20 mouse cellular contexts compared by ENCODE assay signal in genomic region chr19:55461963-55462362, GRCm38 (mm10).
A peak's percentile ranks its signal among the peaks of the same experiment; 100 is the strongest.
DNase-seq lines count a peak whose midpoint lies in the region; ATAC-seq and TF ChIP-seq lines count a peak whose summit lies in the region.
"Had no signal": no experiment of that assay in that cellular context is flagged by ENCODE, and none has a peak within 500 bp of the region (broad histone marks: within the 10 kb centered on the region; RNA-seq: fewer than 3 reads in every experiment).

No protein-coding gene starts in this region.

- no peak for ATAC-seq in intestine, embryonic 14.5 days (replicated peaks; ENCODE audit: low FRiP score, low TSS enrichment, low read depth)
- no peak for ATAC-seq in intestine, postnatal 0 days
- ATAC-seq: activated CD4-positive, CD25-positive, alpha-beta regulatory T cell, adult 4 months; forebrain, embryonic 13.5 days; intestine, embryonic 16.5 days had no signal

- no peak overlapping the region for H3K9ac ChIP-seq in intestine, embryonic 14.5 days (ENCODE audit: low read length)
- no peak overlapping the region for H3K9ac ChIP-seq in intestine, postnatal 0 days (ENCODE audit: low read depth, low read length)
- H3K9ac ChIP-seq: embryonic facial prominence, embryonic 13.5 days; forebrain, embryonic 13.5 days; heart, embryonic 12.5 days; hindbrain, embryonic 14.5 days had no signal

- peak overlapping the region; percentile 28 for H3ac ChIP-seq in C2C12 (ENCODE audit: control insufficient read depth, insufficient read length, low read depth)

- no peaks in the 10 kb centered on the region for H3K36me3 ChIP-seq in intestine, embryonic 14.5 days (ENCODE audit: control insufficient read depth, insufficient read depth, low read length)
- H3K36me3 ChIP-seq in intestine, postnatal 0 days (ENCODE audit: control insufficient read depth, insufficient read depth): no peaks in the 10 kb centered on the region
- no peaks in the 10 kb centered on the region for H3K36me3 ChIP-seq in C2C12 (ENCODE audit: control insufficient read depth, insufficient read depth)
- H3K36me3 ChIP-seq: embryonic facial prominence, embryonic 13.5 days; heart, embryonic 12.5 days; hindbrain, embryonic 10.5 days had no signal

- H3K4me2 ChIP-seq in intestine, embryonic 14.5 days (ENCODE audit: low read length): no peak overlapping the region
- H3K4me2 ChIP-seq in intestine, postnatal 0 days (replicated peaks; ENCODE audit: low read depth): no peak overlapping the region
- H3K4me2 ChIP-seq: embryonic facial prominence, embryonic 13.5 days; forebrain, embryonic 13.5 days; heart, embryonic 12.5 days; hindbrain, embryonic 14.5 days had no signal

- no peaks in the 10 kb centered on the region for H3K9me3 ChIP-seq in intestine, embryonic 14.5 days (ENCODE audit: control insufficient read depth, low read length)
- no peaks in the 10 kb centered on the region for H3K9me3 ChIP-seq in intestine, postnatal 0 days (ENCODE audit: control insufficient read depth)
- H3K9me3 ChIP-seq: embryonic facial prominence, embryonic 13.5 days; forebrain, embryonic 13.5 days; heart, embryonic 12.5 days; hindbrain, embryonic 10.5 days had no signal

- WGBS in intestine, embryonic 14.5 days: 88% methylated on average over 12 of the region's 12 CpGs
- WGBS in intestine, postnatal 0 days: 89% methylated on average over 12 of the region's 12 CpGs

- no peaks in the 10 kb centered on the region for H3K4me1 ChIP-seq in intestine, embryonic 14.5 days (replicated peaks; ENCODE audit: control insufficient read depth, insufficient read depth, low read length)
- no peaks in the 10 kb centered on the region for H3K4me1 ChIP-seq in intestine, postnatal 0 days (replicated peaks; ENCODE audit: control insufficient read depth, insufficient read depth, low read length)

- H3K27me3 ChIP-seq in intestine, embryonic 14.5 days (replicated peaks; ENCODE audit: control insufficient read depth, insufficient read depth, low read length): no peaks in the 10 kb centered on the region
- no peaks in the 10 kb centered on the region for H3K27me3 ChIP-seq in intestine, postnatal 0 days (replicated peaks; ENCODE audit: control insufficient read depth, insufficient read depth, low read length)
- H3K27me3 ChIP-seq in C2C12 (ENCODE audit: control insufficient read depth, insufficient read depth, insufficient read length): no peaks in the 10 kb centered on the region
- H3K27me3 ChIP-seq: embryonic facial prominence, embryonic 13.5 days; heart, embryonic 12.5 days had no signal

- H3K79me3 ChIP-seq in C2C12 (ENCODE audit: low read depth): no peaks in the 10 kb centered on the region

- no peak overlapping the region for H3K4me3 ChIP-seq in intestine, embryonic 14.5 days (ENCODE audit: low read depth, low read length)
- H3K4me3 ChIP-seq in intestine, postnatal 0 days (ENCODE audit: low read depth, low read length): no peak overlapping the region
- H3K4me3 ChIP-seq in C2C12 (ENCODE audit: insufficient read depth, poor library complexity, severe bottlenecking): no peak overlapping the region
- H3K4me3 ChIP-seq: embryonic facial prominence, embryonic 13.5 days; forebrain, embryonic 13.5 days; heart, embryonic 12.5 days; hindbrain, embryonic 10.5 days had no signal

- no peaks in the 10 kb centered on the region for H3K79me2 ChIP-seq in C2C12 (ENCODE audit: control insufficient read depth, insufficient read depth)

- no peak overlapping the region for H3K27ac ChIP-seq in intestine, embryonic 14.5 days (ENCODE audit: low read depth)
- H3K27ac ChIP-seq in intestine, postnatal 0 days (ENCODE audit: low read depth, low read length): no peak overlapping the region
- H3K27ac ChIP-seq: embryonic facial prominence, embryonic 13.5 days; forebrain, embryonic 13.5 days; hindbrain, embryonic 10.5 days; hindbrain, embryonic 14.5 days had no signal

- DNase-seq in intestine, embryonic 14.5 days (ENCODE audit: low spot score): peak; percentile 44
- peak; percentile 36 for DNase-seq in brain, adult 2 months (ENCODE audit: low read depth, low spot score)
- DNase-seq in neural tube, embryonic 10.5 days (ENCODE audit: extremely low spot score, low spot score): no peak
- no peak for DNase-seq in liver
- no peak for DNase-seq in kidney, adult 9 months
- DNase-seq: adrenal gland, postnatal 14 days; B cell, adult 2 months; cerebellum, adult 18-20 months; cerebellum, adult 9-11 months; cerebellum, postnatal 36 days; gastrocnemius, postnatal 14 days had no signal

- no peak for TF ChIP-seq CTCF in intestine, postnatal 0 days (IDR thresholded peaks at IDR 0.05; ENCODE audit: low read depth)
- TF ChIP-seq CTCF in C2C12 (IDR thresholded peaks at IDR 0.05; ENCODE audit: control insufficient read depth, insufficient read depth, insufficient read length): no peak

TF ChIP-seq in C2C12, 6 proteins besides CTCF, POLR2A, EP300 and RAD21:
- TF ChIP-seq FOSL1 (IDR thresholded peaks at IDR 0.05; ENCODE audit: insufficient read depth, low read length, poor library complexity, severe bottlenecking) (peak; percentile 40), USF1 (IDR thresholded peaks at IDR 0.05; ENCODE audit: low read depth) (no peak), CEBPB (IDR thresholded peaks at IDR 0.05; ENCODE audit: low read depth) (peak; percentile 27), MYOG (IDR thresholded peaks at IDR 0.05; ENCODE audit: control insufficient read depth, extremely low read depth, insufficient read length) (no peak), MAX (IDR thresholded peaks at IDR 0.05) (no peak), MYOD1 (IDR thresholded peaks at IDR 0.05; ENCODE audit: control insufficient read depth, insufficient read length, low read depth) (no peak)

Comparison
In these comparisons a context has a peak if more than half of its experiments do, and no peak if none do; other contexts are left out.
1. DNase-seq: peak in intestine, embryonic 14.5 days (single experiment) and brain, adult 2 months (single experiment); none in neural tube, embryonic 10.5 days (single experiment), liver (single experiment) and kidney, adult 9 months (single experiment).